Mouse (Mus musculus) midbrain, embryonic 15.5 days (tissue): ENCODE measurements around the gene Gm26992. TPM values are rescaled to one million over a fixed set of nuclear protein-coding genes. Genes with fewer than 3 reads are reported as not detected.

Experiments
- polyA plus RNA-seq: library from polyadenylated mRNA; unstranded; fragments of >200 nt; fragmentation: Nextera tagmentation; extraction: Ambion mirVana; gene quantifications from 2 replicates; pipeline ENCODE4 v1.2.1, GENCODE M21; 2015

Gene Gm26992
- polyA plus RNA-seq, 1 experiment from 2014 or later, result not detected

Other genes with a start within 250 kb of the Gm26992 start
- gene Nap1l2, start 235.4 kb upstream of the Gm26992 start, polyA plus RNA-seq, result 84.8 and 90.5 TPM in 2 replicates
- gene Cdx4, start 100.6 kb upstream of the Gm26992 start, polyA plus RNA-seq, result not detected in 2 replicates
- 7.4 and 8.3 TPM in 2 replicates for gene Chic1, start 65.5 kb upstream of the Gm26992 start, polyA plus RNA-seq
- gene Tsx, start 7.5 kb upstream of the Gm26992 start, polyA plus RNA-seq, result 0.28 and 0.37 TPM in 2 replicates
- gene Zcchc13, start 208.6 kb downstream of the Gm26992 start, polyA plus RNA-seq, result not detected in 2 replicates